Mouse (Mus musculus) erythroblast, embryonic 14.5 days (primary cell): ENCODE data around the gene Fam227b.

Experiments
- GATA1 ChIP-seq: IDR thresholded peaks from 2 replicates; pipeline ENCODE4 v1.6.1; 2012; ENCODE audit warnings: low read length, inconsistent platforms, mixed read lengths
- TAL1 ChIP-seq: IDR thresholded peaks from 3 replicates; pipeline ENCODE4 v1.6.1; 2012; ENCODE audit warnings: low read length, inconsistent platforms, mixed read lengths

DNA sequence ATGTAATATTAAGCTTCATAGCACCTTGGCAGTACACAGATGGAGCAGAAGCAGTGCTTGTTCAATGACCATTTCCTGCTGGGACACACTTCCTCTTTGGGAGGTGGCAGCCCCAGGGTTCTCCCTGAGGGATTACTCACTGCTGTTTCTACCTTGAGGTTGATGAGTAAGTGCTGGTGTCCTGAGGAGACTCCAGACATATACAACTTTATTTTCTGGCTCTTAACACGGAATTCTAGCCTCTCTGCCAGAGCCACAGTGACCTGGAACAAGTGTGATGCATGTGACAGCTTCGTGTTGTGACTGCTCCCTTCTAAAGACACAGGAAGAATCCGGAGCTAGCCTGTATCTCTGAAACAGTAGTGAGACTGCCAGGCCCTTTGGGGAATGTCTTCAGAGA, 217.8 kb downstream of the Fam227b start:
- no peak for TF ChIP-seq GATA1
- no peak for TF ChIP-seq TAL1
